Mouse (Mus musculus): Measurements from ENCODE around the gene Tln1. TPM values are rescaled to one million over a fixed set of nuclear protein-coding genes. Genes with fewer than 3 reads are reported as not detected.
"Not testable (repeated sequence)": the region's sequence is repeated elsewhere in the genome, so short reads cannot be mapped to it uniquely, and the experiment has no call there.

The Tln1 gene
- 43.0 and 51.0 TPM in 2 replicates for total RNA-seq (2014; rRNA removed)
- 69.9 and 70.3 TPM in 2 replicates for polyA plus RNA-seq (2015; fragmentation: Nextera tagmentation; extraction: Ambion mirVana)

DNA sequence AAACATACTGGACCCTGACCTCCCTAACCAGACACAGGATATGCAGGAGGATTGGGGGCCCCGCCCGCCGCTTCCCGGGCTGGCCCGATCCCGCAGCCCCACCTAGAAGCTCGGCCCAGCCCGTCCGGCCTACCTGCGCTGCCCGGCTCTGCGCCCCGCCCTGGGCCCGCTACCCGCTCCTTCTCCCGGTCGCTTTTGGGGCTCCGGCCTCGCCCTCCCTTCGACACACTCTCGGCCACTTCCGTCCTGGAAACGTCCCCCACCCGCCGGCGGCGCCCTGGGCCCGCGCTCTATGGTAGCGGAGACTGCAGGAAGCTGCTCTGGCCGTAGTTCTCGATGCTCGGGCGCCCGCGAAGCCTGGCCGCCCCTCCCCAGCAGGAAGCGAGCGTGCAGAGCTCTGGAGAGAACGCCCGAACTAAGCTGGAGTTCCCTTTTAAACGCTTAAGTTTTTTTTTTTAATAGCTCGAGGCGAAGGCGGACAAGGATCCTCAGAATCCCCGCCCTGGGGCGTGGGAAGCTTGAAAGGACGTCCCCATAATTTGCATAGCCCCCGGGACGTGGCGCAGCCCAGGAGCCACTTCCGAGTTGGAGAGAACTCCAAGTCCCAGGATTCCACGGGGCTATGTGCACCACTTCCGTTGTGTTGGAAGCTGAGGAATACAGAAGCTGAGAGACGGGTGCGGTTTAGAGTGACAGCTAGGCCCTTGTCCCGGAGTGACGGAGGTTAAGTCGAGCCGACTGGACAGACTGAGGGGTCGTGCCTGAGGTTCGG, at the start of gene Tln1, which contains the start of gene Creb3:
Tln1 (minus strand) TSS at position 695 of the 772 bp plus-strand sequence.
Creb3 (plus strand) TSS at position 336 of the 772 bp plus-strand sequence.
- no peaks in the 10 kb centered on the region for H3K9me3 ChIP-seq (ENCODE audit: low read length)
- H3K27ac ChIP-seq: peak within 1 kb of the TSS; percentile 95
- peak within 1 kb of the TSS; percentile 91 for H3K9ac ChIP-seq (replicated peaks; ENCODE audit: low read length)
- DNase-seq (ENCODE audit: low spot score) (peak; percentile 97), ATAC-seq (peak; percentile 95)
- H3K27me3 ChIP-seq (ENCODE audit: insufficient read depth, low read length): no peaks in the 10 kb centered on the region
- H3K4me1 ChIP-seq (ENCODE audit: insufficient read depth, low read length): peaks cover 18% of the 10 kb centered on the region
- peak within 1 kb of the TSS; percentile 64 for H3K4me2 ChIP-seq (ENCODE audit: low read depth, low read length)
- H3K4me3 ChIP-seq (ENCODE audit: low read length): peak within 1 kb of the TSS; percentile 85
- WGBS: under 1% methylated on average over 62 of the region's 62 CpGs
- H3K36me3 ChIP-seq (ENCODE audit: insufficient read depth, low read length): peaks cover 28% of the 10 kb centered on the region
- TF ChIP-seq CTCF (IDR thresholded peaks at IDR 0.05; ENCODE audit: low read depth): peak; percentile 21

DNA sequence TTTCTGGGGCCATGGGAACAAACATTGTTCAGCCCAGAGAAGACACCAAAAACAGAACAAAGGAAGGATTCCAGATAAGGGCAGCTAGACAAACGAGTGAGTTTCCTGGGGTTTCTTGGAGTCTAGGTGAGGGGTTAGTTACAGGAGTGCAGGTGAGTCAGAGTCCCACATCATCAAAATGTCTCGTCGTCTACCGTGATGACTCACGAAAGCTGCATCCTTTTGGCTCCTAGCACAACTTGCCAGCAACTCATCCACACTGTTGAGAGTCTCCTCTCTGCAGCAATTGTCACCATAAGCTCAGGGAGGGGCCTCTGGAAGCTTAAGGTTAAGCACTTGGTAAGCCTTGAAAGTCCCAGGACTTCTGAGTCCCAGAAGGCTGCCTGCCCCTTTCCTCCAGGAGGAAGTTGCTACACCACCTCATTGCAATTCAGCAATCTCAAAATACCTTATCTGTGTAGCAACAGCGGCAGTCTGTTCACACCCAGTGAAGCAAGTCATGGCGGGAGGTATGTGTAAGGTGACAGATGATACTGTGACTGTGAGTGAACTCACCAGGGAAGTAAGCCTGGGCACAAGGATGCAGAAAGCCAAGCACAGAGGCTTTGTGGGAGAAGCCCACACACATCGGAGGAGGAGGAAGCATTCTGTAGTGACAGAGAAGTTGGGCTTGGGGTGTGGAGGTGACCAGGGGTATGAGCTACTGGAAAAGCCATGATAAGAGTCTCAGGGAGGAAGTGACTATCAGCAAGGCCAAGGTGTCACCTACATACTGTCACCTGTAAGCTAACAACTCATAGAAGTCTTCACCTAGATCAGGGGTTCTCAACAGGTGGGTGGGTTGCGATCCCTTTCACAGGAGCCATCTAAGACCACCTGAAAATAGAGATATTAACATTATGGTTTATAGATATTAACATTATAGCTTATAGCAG, 42.5 kb upstream of the Tln1 start:
- no peak overlapping the region for H3K4me2 ChIP-seq (ENCODE audit: low read depth, low read length)
- 83% methylated on average over 9 of the region's 9 CpGs for WGBS
- H3K4me1 ChIP-seq (ENCODE audit: insufficient read depth, low read length): no peaks in the 10 kb centered on the region
- DNase-seq (ENCODE audit: low spot score) (no peak), ATAC-seq (no peak)
- no peak for TF ChIP-seq CTCF (IDR thresholded peaks at IDR 0.05; ENCODE audit: low read depth)
- H3K4me3 ChIP-seq (ENCODE audit: low read length): no peak overlapping the region
- no peaks in the 10 kb centered on the region for H3K27me3 ChIP-seq (ENCODE audit: insufficient read depth, low read length)
- no peak overlapping the region for H3K9ac ChIP-seq (replicated peaks; ENCODE audit: low read length)
- no peaks in the 10 kb centered on the region for H3K9me3 ChIP-seq (ENCODE audit: low read length)
- no peak overlapping the region for H3K27ac ChIP-seq
- no peaks in the 10 kb centered on the region for H3K36me3 ChIP-seq (ENCODE audit: insufficient read depth, low read length)

DNA sequence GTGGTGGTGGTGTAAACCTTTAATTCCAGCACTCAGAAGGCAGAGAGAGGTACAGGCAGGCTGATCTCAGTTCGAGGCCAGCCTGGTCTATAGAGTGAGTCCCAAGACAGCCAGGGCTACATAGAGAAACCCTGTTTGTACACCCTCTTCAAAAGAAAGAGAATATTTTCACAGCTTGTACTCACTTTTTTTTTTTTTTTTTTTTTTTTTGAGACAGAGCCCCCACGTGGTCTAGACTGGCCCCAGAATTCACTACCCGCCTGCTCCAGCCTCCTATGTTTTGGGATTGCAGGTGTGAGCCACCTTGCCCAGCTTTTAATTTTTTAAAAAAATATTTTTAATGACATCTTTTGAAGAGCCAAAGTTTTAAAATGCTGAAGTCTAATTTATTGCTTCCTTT, 41.6 kb upstream of the Tln1 start:
- no peak for TF ChIP-seq CTCF (IDR thresholded peaks at IDR 0.05; ENCODE audit: low read depth)
- no peaks in the 10 kb centered on the region for H3K36me3 ChIP-seq (ENCODE audit: insufficient read depth, low read length)
- DNase-seq (ENCODE audit: low spot score) (no peak), ATAC-seq (no peak)
- 81% methylated on average over 3 of the region's 3 CpGs for WGBS
- H3K4me3 ChIP-seq (ENCODE audit: low read length): no peak overlapping the region
- no peaks in the 10 kb centered on the region for H3K9me3 ChIP-seq (ENCODE audit: low read length)
- H3K9ac ChIP-seq (replicated peaks; ENCODE audit: low read length): no peak overlapping the region
- no peak overlapping the region for H3K27ac ChIP-seq
- no peaks in the 10 kb centered on the region for H3K4me1 ChIP-seq (ENCODE audit: insufficient read depth, low read length)
- no peak overlapping the region for H3K4me2 ChIP-seq (ENCODE audit: low read depth, low read length)
- H3K27me3 ChIP-seq (ENCODE audit: insufficient read depth, low read length): no peaks in the 10 kb centered on the region

DNA sequence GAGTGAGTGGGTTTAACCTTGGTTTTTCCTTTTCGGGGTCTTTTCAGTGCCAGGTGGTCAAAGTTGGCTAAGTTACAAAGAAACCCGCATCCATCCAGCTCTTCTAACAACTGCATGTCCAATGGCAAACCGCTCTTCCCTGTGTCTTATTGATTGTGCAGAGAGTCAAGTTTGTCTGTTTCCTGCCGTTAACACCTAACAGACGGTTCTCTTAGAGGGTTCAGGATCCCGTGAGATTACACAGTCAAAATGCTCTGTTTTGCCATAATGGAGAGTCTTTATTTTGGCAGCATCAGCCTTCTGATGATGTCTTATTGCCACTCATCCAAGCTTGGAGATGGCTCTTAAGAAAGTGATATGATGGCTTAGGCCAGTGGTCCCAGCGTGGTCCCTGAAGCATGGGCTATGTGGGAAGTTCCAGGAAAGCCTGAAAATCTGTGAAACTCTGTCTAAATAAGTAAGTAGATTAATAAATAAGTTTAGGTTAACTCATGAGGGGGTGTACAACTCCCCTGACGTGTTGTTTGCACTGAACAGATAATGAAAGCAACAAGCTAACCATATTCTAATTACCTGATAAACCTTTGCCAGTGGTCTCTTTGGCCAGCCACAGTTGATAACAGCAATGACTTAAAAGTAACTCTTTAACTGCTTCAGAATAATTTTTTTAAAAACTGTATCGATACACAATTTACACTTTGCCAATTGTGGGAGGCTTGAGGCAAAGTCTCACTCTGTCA, 37.9 kb upstream of the Tln1 start:
- 80% methylated on average over 9 of the region's 9 CpGs for WGBS
- TF ChIP-seq CTCF (IDR thresholded peaks at IDR 0.05; ENCODE audit: low read depth): no peak
- H3K9ac ChIP-seq (replicated peaks; ENCODE audit: low read length): no peak overlapping the region

DNA sequence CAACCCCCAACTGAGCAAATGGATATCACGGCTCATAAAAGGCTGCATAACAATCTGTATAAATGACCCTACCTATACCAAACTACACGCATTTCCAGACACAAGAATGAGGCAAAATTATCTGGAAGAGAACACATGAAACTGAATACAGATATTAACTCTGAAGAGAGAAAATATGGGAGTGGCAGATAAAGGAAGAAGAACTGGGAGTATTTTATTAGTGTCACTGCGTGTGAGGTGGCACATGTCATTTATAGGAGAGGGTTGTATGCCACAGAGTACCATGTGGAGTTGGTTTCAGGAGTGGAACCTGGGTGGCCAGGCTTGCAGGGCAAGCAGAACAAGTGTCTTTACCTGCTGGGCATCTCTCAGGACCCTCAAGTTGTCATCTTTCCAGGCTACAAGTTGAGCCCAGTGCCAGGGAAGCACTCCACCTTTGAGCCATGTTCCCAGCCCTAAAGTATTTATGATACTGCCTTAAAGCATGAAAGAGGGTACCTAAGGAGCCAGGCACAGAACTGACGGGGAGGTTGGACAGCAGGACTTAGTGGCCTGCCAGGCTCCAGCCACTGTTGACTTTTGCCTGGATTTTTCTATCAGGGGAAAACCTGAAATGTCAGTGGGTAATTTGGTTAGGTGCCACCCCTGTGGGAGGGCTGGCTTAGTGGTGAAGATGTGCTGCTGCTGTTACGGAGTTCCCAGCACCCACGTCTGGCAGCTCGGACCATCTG, 36.3 kb upstream of the Tln1 start:
- ATAC-seq: no peak
- Histone ChIP-seq H3K9ac (replicated peaks; ENCODE audit: low read length) (no peak overlapping the region), H3K27ac (no peak overlapping the region), H3K9me3 (ENCODE audit: low read length) (no peaks in the 10 kb centered on the region), H3K4me2 (ENCODE audit: low read depth, low read length) (no peak overlapping the region), H3K4me3 (ENCODE audit: low read length) (no peak overlapping the region), H3K27me3 (ENCODE audit: insufficient read depth, low read length) (no peaks in the 10 kb centered on the region), H3K36me3 (ENCODE audit: insufficient read depth, low read length) (no peaks in the 10 kb centered on the region), H3K4me1 (ENCODE audit: insufficient read depth, low read length) (no peaks in the 10 kb centered on the region)
- 90% methylated on average over 7 of the region's 7 CpGs for WGBS
- DNase-seq (ENCODE audit: low spot score): no peak
- no peak for TF ChIP-seq CTCF (IDR thresholded peaks at IDR 0.05; ENCODE audit: low read depth)

More for the DNA sequence above, 37.9 kb upstream of the Tln1 start:
- no peaks in the 10 kb centered on the region for H3K4me1 ChIP-seq (ENCODE audit: insufficient read depth, low read length)
- no peaks in the 10 kb centered on the region for H3K36me3 ChIP-seq (ENCODE audit: insufficient read depth, low read length)
- H3K4me2 ChIP-seq (ENCODE audit: low read depth, low read length): no peak overlapping the region
- H3K27me3 ChIP-seq (ENCODE audit: insufficient read depth, low read length): no peaks in the 10 kb centered on the region
- H3K9me3 ChIP-seq (ENCODE audit: low read length): no peaks in the 10 kb centered on the region
- ATAC-seq (no peak), DNase-seq (ENCODE audit: low spot score) (no peak)
- H3K4me3 ChIP-seq (ENCODE audit: low read length): no peak overlapping the region
- no peak overlapping the region for H3K27ac ChIP-seq

DNA sequence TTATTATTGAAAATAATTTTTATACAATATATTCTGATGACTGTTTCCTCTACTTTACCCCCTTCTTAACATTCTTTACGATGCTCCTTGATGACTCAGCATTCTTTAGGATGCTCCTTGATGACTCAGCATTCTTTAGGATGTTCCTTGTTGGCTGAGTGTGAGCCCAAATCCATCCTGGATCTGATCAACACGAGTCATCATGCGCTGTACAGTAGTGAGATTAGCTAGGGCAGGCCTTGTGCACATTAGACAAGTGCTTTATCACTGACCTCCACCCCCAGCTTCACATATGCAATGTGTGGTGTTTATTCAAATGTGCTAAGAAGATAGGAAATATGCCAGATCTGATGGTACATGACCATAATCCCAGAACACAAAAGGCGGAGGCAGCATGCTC, 35.7 kb upstream of the Tln1 start:
- H3K9ac ChIP-seq (replicated peaks; ENCODE audit: low read length): no peak overlapping the region
- no peak overlapping the region for H3K27ac ChIP-seq
- H3K4me1 ChIP-seq (ENCODE audit: insufficient read depth, low read length): no peaks in the 10 kb centered on the region
- DNase-seq (ENCODE audit: low spot score) (no peak), ATAC-seq (no peak)
- no peaks in the 10 kb centered on the region for H3K27me3 ChIP-seq (ENCODE audit: insufficient read depth, low read length)
- H3K36me3 ChIP-seq (ENCODE audit: insufficient read depth, low read length): no peaks in the 10 kb centered on the region
- WGBS: 83% methylated on average over 4 of the region's 4 CpGs
- TF ChIP-seq CTCF (IDR thresholded peaks at IDR 0.05; ENCODE audit: low read depth): no peak
- no peak overlapping the region for H3K4me2 ChIP-seq (ENCODE audit: low read depth, low read length)
- no peaks in the 10 kb centered on the region for H3K9me3 ChIP-seq (ENCODE audit: low read length)
- H3K4me3 ChIP-seq (ENCODE audit: low read length): no peak overlapping the region

DNA sequence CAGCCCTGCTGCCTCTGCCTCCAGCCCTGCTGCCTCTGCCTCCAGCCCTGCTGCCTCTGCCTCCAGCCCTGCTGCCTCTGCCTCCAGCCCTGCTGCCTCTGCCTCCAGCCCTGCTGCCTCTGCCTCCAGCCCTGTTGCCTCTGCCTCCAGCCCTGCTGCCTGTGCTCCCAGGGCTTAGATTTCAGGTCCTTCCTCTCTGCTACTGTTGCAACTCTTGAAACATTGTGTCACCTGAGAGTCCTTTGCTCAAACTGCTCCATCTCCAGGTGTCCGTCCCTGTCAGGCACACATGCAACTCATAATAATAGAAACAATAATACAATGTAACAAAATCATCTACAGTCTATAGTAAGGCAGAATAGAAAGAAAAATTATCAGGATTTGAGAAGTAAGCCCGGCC, 34.1 kb upstream of the Tln1 start:
- not testable (repeated sequence) for H3K4me1 ChIP-seq (ENCODE audit: insufficient read depth, low read length); H3K4me3 ChIP-seq (ENCODE audit: low read length); H3K27ac ChIP-seq; DNase-seq (ENCODE audit: low spot score); H3K9ac ChIP-seq (replicated peaks; ENCODE audit: low read length); ATAC-seq; H3K27me3 ChIP-seq (ENCODE audit: insufficient read depth, low read length); H3K36me3 ChIP-seq (ENCODE audit: insufficient read depth, low read length); H3K4me2 ChIP-seq (ENCODE audit: low read depth, low read length); H3K9me3 ChIP-seq (ENCODE audit: low read length)
- 82% methylated on average over 2 of the region's 2 CpGs for WGBS

All from hindbrain, postnatal 0 days (tissue).